Mouse (Mus musculus) bone marrow, adult 2 months (tissue): Measurements from ENCODE around the gene Rnf26.

Experiments used
- CTCF ChIP-seq: fragments of 200-500 bp; IDR thresholded peaks from 2 replicates; pipeline ENCODE4 v1.5.1; 2011; ENCODE audit warnings: low read length, control low read depth; ENCODE audit not compliant: control insufficient read depth, insufficient read depth
- POLR2A ChIP-seq: fragments of 200-500 bp; IDR thresholded peaks from 2 replicates; pipeline ENCODE4 v1.6.1; 2011; ENCODE audit warnings: low read depth, mild to moderate bottlenecking, control low read depth, low read length, borderline replicate concordance; ENCODE audit not compliant: control insufficient read depth

GRCm38 (mm10) chr9:44058606-44059005 lies 54.7 kb downstream of the Rnf26 start:
- no peak for TF ChIP-seq CTCF
- no peak for TF ChIP-seq POLR2A
